Mouse (Mus musculus) megakaryocyte, embryonic 14.5 days (primary cell): ENCODE measurements around the gene Calml4.

ENCODE experiments used
- FLI1 ChIP-seq: IDR thresholded peaks from 2 replicates; pipeline ENCODE4 v1.6.1; 2012; ENCODE audit warnings: low read length, inconsistent platforms, mixed read lengths
- GATA1 ChIP-seq: IDR thresholded peaks from 3 replicates; pipeline ENCODE4 v1.6.1; 2012; ENCODE audit warnings: mixed read lengths, low read length, inconsistent platforms, borderline replicate concordance

DNA sequence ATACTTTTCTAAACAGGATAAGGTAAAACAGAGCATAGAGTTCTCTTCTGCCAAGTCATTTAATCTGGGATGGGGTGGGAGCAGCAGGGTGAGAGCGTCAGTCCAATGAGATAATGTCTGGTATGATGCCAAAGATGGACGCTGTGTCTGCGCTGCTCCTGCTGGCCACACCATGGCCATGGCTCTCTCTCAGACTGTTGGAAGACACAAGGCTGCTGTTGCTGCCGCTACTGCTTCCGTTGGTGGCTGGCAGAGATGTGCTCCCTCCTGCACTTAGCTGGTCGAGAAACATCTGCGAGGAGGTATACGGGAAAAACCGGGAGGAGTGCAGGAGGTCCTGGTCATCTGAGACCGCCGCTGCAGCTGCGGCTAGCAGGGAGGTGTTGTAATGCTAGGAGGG, 24.0 kb downstream of the Calml4 start:
- TF ChIP-seq GATA1: no peak
- TF ChIP-seq FLI1: no peak
